Mouse (Mus musculus): ENCODE measurements around the gene Slc16a2.

Gene Slc16a2

DNA sequence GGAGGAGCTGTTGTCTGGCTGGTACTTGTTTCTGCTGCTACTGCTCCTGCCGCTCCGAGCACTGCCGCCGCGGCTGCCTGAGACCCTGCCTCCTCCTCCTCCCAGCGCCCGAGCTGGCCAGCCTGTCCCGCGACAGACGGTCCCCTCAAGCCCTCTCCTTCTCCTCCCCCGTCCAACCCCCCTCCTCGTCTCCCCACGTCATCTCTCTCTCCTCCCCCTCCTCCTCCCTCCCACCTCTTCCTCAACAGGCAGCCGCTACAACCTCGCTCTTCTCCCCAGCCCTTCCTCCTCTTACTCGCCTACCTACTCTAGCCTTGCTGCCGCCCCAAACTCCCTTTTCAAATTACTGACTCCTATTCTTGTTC lies at the start of gene Slc16a2:
Gene Slc16a2 (minus strand): TSS at position 152 of the 365 bp plus-strand sequence.
- in situ Hi-C loops (cut with MboI, MseI) = no loop called here

GRCm38 (mm10) chrX:103863502-103863901 lies 41.7 kb upstream of the Slc16a2 start:
- in situ Hi-C loops (cut with MboI, MseI) = loop anchor here (25.0 kb wide), 1 partner anchor 1074 kb away; no protein-coding TSS in a partner anchor

DNA sequence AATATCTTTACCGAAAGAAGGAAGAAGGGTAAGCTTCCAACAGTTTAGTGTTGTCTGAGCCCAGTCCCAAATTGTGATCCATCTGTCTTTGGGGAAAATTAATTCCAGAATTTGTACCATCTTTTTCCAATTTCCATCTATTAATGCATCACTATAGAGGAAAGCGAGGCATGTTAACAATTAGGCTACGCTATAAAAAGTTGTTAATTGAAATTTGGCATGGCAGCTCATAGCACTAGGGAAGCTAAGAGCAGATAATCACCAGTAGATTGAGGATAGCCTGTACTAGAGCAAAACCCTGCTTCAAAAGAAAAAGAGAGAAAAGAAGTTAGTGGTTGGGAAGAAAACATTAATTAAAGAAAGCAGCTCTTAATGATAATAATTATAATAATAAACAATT lies 41.1 kb upstream of the Slc16a2 start:
- in situ Hi-C loops (cut with MboI, MseI) = loop anchor here (25.0 kb wide), 1 partner anchor 1074 kb away; no protein-coding TSS in a partner anchor

DNA sequence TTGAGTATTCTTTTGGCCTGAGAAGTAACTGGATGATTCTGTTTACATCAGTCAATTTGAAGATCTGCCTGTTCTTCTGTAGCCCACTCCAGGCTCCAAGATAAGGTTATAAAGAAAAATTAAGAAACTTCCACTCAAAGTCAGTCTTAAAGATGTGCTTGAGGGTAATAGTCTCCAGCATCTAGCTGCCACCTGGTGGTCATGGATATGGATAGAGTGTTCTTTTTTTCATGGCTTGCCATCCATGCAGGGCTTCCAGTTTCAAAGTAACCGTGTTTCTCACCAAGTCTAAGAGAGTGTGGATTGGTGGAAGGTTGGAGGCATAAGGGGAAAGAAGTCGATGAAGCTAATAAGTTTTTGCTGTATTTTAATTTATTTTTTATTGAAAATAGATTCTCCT lies 23.5 kb upstream of the Slc16a2 start:
- in situ Hi-C loops (cut with MboI, MseI) = loop anchor here (10.0 kb wide), 1 partner anchor 360 kb away; no protein-coding TSS in a partner anchor

- in situ Hi-C loops (cut with MboI, MseI) = no loop called here
These were observed 7.1 kb upstream of the Slc16a2 start for GRCm38 (mm10) chrX:103828836-103829235.

- in situ Hi-C loops (cut with MboI, MseI) = no loop called here
These were observed 558 bp upstream of the Slc16a2 start for GRCm38 (mm10) chrX:103822271-103822811.

DNA sequence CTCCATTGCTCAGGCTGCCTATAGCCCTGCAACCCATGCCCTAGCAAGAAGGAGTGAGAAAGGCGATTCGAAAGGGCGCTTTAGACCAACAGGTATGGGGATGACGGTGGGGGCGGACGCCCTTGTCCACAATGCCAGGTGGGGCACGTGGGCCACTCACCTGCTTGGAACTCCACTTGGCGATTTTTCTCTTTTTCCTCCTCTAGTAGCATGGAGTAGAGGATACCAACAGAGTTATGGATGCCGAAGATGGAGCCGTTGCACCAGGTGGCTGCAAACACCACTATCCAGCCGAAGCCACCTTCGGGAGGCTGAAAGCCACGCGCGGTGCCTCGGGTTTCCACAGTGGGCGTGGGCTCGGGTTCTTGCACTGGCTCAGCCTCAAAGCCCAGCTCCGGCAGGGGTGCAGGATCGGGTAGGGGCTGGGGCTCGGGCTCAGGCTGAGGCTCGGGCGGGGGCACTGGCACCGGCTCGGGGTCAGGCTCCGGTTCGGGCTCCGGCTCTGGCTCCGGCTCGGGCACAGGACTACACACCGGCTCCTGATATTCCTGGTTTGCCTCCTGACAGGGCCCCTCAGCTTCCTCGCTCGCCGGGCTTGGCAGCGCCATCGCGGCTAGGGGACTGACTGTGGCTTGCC lies 470 bp downstream of the Slc16a2 start:
- in situ Hi-C loops (cut with MboI, MseI) = no loop called here

GRCm38 (mm10) chrX:103820307-103821194 lies 1.2 kb downstream of the Slc16a2 start:
- in situ Hi-C loops (cut with MboI, MseI) = no loop called here

GRCm38 (mm10) chrX:103819253-103819652 lies 2.5 kb downstream of the Slc16a2 start:
- in situ Hi-C loops (cut with MboI, MseI) = no loop called here

GRCm38 (mm10) chrX:103812690-103813089 lies 9.1 kb downstream of the Slc16a2 start:
- in situ Hi-C loops (cut with MboI, MseI) = no loop called here

- in situ Hi-C loops (cut with MboI, MseI) = no loop called here
These were observed 11.3 kb downstream of the Slc16a2 start for GRCm38 (mm10) chrX:103810483-103810882.

DNA sequence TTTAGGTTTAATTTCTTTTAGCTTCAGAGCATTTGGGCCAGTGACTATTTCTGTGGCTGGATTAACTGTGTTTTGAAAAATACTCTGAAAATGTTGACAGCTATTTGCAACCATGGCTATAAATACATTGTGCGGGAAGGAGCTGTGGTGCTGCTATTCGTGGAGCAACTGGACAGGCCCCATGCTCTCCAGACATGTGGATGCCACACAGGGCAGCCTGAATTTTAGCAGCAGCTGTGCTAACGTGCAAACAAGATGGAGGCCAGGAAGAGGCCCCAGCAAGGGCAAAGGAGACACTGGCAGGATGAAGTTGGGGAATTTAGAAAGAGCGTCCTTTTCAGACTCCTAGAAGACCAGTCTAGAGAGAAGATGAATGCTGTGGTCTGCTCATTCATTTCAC lies 15.4 kb downstream of the Slc16a2 start:
- in situ Hi-C loops (cut with MboI, MseI) = no loop called here

DNA sequence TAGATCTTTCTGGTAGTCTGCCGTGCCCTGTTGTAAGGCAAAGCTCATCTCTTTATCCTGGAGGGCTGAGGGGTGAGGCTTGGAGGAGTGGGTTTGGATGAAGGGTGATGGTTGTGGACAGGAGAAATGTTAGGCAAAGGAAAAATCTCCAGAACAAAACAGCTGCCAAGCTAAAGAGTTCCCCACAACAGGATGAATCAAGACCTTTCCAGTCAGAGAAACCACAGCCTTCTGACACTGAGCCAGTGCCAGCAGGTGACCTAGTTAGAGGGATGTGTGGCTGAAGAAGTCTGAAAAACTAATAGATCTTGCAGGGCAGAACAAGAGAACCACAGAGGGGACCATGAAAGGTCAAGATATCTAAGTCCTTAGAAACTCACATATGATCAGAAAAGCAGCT lies 24.8 kb downstream of the Slc16a2 start:
- in situ Hi-C loops (cut with MboI, MseI) = no loop called here

DNA sequence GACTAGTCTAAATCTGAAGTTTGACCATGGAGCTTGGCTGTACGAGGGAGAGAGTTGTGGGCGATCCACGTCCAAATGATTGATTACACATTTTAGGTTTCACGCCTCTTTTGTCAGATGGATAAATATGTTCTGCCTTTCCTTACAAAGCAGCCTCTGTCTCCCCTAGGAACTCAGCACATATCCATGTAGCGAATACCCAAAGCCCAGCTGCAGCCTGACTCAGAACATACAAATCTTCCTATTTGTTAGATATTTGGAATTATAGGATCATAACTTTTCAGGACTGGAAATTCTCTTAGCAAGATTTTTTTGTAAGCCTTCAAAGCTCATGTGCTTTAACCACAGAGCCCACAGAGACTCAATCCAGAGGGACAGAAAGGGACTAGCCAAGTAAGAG lies 26.3 kb downstream of the Slc16a2 start:
- in situ Hi-C loops (cut with MboI, MseI) = no loop called here

DNA sequence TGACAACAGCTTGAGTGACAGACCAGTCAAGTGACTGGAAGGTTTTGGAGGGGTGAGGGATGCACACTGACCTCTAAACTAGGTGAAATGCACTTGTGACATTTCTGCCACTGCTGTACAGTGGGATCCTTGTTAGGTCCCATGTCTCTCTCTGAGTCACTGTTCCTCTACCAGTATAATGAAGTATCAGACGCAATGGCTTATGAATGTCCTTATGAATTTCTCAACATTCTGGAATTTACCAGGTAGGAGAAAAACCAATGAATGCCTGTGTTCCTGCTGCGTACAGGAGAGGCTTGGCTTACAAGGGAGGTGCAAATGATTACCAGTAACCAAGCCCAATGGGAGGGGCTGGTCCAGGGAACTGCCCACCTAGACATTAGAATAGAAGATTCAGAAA lies 30.5 kb downstream of the Slc16a2 start:
- in situ Hi-C loops (cut with MboI, MseI) = no loop called here

DNA sequence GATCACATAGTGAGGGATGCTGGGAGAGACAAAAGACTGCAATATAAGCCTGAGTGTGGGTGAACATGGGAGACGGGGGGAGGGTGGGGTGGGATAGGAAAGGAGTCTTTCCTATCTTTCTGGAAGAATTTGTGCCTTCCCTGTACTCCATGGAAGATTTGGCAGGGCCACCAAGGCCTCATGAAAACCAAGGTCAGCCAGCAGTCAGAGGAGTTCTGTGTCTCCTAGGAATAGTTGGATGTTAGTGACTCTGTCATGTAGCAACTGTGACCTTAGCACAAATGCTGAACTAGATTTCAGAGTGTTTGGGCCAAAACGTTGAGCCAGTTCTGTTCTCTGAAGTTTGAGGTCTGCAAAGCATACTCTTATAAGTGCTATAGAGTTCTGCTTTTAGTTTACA lies 36.1 kb downstream of the Slc16a2 start:
- in situ Hi-C loops (cut with MboI, MseI) = no loop called here

DNA sequence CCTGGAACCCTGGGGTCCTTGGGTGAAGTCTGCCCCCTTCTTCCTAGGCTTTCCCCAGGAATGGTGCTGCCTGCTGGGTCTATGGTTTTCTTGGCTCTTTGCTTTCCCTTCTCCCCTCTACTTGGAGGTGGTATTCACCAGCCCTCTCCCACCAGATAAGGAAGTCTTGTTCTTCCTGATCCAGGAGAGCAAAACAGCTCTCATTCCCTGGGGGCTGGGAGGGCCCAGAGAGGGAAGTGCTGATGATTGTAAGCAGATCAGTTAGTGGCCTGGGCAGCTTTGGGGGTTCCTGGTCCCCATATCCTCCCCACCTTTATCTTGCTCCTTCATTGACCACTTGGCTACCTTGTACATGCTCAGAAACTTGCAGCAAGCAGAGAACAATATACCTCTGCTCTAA lies 45.4 kb downstream of the Slc16a2 start:
- in situ Hi-C loops (cut with MboI, MseI) = no loop called here

GRCm38 (mm10) chrX:103746197-103746596 lies 75.6 kb downstream of the Slc16a2 start:
- in situ Hi-C loops (cut with MboI, MseI) = no loop called here

DNA sequence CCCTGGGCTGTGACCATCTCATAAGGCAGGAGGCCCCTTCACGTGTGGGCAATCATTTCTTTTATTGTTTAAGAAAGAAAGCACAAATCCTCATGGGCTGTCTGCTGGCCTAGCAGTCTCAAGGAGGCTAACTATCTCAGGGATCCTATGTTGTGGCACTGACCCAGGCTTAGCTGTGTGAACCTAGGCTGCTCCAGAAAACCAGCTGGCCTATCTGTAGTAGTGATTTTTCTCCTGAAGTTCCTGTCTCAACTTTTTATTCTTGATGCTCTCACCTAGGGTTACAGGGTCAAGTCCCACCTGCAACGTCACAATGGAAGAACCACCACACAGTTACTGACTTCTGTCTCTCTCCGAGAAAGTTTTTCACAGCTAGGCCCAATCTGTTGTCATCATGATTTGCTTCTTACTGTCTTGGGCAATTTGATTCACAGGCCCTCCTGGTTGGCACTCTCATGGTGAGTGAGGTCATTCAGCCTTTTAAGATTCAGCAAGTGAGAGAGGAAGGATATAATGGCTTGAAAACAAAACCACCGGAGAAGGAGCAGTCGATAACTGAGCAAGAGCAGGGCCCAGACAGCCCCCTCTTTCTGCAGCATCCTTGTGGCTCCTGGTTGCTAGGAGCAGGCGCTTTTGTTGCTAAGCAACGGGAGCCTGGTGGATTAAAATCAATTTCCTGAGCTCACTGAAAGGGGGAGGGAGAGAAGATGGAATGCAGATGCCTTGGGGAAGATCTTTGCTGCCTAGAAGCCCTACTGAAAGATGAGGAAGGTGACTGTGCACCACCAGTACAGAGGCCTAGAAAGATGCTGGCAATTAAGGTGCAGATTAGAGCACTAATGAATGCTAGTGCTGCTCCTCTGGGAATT lies 77.4 kb downstream of the Slc16a2 start:
- in situ Hi-C loops (cut with MboI, MseI) = loop anchor here (5.0 kb wide), 1 partner anchor 87 kb away; no protein-coding TSS in a partner anchor

DNA sequence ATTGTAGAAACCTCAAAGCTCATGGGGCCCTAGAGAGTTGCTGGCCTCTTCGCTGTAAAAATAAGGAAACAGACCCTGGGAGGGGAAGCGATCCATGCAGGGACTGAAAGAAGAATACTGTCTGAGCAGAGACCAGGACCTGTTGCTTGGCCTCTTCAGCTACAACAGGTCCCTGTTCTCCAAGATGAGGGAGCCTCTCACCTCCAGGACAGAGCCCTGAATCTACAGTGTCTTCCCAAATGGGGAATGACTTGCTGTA lies 79.8 kb downstream of the Slc16a2 start:
- in situ Hi-C loops (cut with MboI, MseI) = loop anchor here (5.0 kb wide), 1 partner anchor 85 kb away; no protein-coding TSS in a partner anchor

- in situ Hi-C loops (cut with MboI, MseI) = loop anchor here (5.0 kb wide), 1 partner anchor 84 kb away; no protein-coding TSS in a partner anchor
These were observed 80.3 kb downstream of the Slc16a2 start for GRCm38 (mm10) chrX:103741215-103742056.

All from T-helper 1 cell (primary cell).